Mouse (Mus musculus) frontal cortex, adult (tissue): Measurements from ENCODE around the gene Pik3r6.

ENCODE experiments used
- ATAC-seq: cut with Nextera tagmentation; 2 replicates; pipeline ENCODE4 v1.9.2; 2017; ENCODE audit warnings: mild to moderate bottlenecking, moderate library complexity, mixed read lengths; ENCODE audit not compliant: low TSS enrichment

The Pik3r6 gene

DNA sequence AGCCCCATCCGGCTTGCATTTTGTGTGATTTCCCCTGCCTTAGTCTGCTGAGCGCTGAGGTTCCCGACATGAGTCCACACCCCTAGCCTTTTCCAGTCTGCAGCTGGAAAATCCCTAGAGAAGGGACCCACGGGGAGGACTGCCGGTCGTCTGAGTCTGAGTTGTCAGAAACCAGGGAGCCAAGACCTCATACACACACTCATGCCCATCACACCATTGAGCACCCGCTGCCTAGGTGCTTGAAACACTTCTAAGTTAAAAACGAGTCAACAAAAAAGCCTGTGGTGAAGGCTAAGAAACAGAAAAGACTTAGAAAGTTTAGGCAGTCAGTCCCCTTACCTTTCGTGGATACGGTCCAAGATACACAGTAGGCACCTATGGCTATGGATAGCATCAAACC is 15.1 kb upstream of the Pik3r6 start:
- ATAC-seq, result no peak

DNA sequence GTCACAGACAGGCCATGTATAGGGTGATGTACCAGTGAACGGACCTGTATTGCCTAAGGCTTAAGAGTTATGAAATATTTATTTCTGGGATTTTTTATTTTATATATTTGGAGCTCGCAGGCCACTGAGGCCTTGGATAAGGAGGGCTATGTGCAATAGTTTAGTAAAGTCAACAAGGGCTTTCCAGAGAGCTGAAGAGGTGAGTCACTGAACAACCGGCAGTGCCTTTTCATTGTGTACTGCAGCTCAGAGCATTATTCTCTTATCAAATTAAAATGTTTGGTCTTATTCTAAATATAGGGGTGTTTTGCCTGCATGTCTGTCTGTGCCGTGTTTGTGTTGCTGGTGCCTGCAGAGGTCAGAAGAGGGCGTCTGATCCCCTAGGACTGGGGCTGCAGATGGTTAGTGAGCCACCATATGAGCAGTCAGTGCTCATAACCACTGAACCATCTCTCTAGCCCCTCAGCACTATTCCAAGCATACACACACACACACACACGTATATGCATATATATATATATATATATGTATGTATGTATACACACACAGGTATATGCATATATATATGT is 14.5 kb upstream of the Pik3r6 start:
- ATAC-seq, result no peak

DNA sequence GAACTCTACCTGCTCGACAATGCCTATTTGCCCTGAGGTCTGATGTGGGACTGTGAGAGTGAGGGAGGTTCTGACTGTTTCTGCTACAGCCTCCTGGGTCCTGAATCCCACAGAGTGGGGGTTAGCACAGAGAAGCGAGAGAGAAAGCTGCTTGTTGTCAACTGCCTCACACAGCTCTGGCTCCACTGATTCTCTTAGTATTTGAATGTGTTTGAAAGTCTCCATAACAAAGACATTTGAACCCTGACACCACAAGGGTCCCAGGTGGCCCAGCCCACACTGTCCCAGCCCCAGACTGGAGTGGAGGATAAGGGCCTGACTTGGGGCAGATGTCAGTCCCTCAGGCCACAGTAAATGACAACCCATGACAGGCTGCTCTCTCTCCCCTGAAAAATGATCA is 13.6 kb upstream of the Pik3r6 start:
- ATAC-seq, result no peak

DNA sequence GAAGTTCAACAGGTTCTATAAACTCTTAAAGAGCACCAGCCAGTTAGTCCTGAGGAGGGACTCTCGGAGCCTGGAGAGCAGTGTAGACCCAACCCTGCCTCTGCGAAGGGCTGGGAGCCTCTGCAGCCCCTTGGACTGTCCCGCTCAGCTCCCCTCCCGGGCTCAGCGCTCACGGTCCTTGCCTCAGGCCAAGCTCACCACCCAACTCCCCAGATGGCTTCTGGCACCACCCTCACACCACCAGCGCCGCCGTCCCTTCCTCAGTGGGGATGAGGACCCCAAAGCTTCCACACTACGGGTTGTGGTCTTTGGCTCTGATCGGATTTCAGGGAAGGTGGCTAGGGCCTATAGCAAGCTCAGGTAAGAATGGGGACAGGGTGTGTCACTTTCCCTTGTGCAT is 10.2 kb upstream of the Pik3r6 start:
- ATAC-seq, result no peak

DNA sequence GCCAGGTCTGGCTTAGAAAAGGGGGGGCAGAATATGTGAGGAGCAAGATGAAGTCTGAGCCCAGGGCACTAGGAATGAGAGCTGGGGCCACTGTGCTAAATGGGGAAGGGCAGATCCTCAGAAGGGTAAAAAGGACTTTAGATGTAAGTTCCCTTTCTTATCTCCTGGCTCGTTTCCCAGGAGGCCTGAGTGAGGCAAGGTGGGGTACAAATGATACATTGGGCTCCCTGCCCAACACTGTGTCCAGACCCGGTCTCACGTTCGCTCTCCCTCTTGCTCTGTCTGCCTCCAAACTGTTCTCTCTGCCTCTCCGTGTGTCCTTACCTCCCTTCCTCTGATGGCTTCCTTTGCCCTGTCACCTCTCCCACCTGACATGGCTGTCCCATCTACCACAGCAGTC is 9.1 kb upstream of the Pik3r6 start:
- no peak for ATAC-seq

DNA sequence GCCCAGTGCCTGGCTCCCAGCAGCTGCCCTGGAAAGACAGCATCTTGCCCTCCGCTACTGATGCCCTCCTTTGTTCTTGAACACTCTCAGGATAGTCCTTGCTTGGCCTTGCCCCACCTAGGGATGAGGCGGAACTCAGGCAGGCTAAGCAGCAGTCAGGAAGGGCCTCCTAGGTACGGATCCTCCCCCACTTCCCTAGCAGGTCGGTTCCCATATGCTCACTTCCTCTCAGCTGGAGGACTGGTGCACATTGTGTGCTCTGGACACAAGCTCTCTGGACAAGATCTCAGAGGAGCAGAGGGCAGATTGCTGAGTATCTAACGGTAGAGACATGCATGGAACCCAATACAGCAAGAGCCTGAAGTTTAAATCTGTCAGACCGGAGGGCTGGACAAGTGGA is 5.7 kb upstream of the Pik3r6 start:
- no peak for ATAC-seq

DNA sequence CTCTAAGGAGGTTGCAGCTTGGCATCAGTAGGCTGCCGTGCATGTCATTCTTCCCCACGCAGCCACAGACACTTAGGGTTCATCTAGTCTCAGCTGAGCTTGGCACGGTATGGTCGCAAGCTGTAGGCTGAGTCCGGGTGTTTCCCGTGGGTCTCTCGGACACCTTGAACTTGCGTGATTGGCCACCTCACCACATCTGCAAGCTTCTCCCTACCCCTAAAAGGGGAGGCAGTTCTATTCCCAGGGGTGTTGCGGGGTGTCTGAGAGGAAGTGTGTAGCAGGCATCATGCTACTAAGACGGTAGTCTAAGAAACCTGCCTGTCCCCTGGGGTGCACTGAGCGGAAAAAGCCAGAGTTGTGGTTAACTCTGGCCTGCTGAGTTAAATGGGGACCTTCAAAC is 4.3 kb upstream of the Pik3r6 start:
- ATAC-seq, result no peak

DNA sequence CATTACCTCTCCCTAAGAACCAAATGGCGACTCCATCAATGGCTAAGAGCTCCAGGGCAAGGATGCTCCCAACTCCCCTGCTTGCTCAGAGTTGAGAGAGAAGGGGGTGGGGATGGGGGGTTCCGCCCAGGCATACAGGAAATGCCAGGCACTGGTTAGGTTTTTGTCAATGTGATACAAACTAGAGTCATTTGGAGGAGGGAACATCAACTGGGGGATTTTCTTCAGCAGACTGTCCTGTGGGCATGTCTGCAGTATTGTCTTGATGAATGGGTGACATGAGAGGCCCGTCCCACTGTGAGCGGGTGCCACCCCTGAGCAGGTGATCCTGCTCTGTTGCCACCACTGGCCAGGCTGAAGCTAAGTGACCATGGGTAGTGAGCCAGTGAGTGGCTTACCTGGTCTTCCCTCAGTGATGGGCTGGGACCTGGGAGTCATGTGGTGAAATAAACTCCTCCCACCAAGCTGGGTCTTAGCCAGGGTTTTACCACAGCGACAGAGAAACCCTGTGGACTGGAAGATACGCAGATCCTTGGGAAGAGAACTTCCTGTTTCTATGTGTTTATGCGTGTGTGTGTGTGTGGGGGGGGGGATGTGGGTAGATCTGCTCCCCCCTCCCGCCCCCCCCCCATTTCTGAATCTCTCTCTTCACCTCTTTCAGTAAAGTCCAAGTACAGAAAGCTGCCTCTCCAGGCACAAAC is 3.7 kb upstream of the Pik3r6 start:
- no peak for ATAC-seq

DNA sequence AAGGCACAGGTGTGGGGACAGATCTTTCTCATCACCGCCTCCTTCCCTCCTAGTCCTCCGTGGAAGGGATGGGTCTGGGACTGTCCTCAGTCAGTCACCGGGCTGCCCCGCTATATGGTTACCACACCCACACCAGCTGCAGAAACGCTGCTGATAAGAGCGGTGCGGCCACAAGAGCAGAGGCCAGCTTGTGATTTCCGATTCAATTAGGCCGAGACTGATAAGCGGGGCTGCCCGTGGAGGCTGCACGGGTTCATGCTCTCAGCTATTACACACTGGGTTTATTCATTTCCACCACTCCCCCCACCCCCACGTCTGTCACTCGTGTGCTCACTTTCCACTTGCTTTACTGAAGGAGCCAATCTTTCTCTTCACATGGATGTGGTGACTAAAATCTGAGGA is 1.9 kb upstream of the Pik3r6 start:
- no peak for ATAC-seq

DNA sequence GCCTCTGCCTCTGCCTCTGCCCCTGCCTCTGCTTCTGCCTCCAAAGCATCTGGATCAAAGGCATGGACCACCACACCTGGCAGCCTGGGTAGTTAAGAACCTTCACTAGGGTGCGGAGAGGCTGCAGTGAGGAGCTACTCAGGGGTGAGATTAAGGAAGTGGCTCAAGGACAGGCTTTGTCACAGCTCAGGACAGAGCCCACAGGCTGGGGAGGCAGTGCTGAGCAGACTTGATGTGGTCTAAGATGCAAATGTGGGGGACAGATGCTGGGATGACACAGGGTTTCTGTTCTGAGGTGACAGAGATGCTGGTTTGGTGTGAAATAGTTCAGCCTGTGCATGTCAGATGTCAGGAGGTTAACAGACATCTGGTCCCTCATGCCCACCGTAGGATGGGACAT is 411 bp upstream of the Pik3r6 start:
- no peak for ATAC-seq

DNA sequence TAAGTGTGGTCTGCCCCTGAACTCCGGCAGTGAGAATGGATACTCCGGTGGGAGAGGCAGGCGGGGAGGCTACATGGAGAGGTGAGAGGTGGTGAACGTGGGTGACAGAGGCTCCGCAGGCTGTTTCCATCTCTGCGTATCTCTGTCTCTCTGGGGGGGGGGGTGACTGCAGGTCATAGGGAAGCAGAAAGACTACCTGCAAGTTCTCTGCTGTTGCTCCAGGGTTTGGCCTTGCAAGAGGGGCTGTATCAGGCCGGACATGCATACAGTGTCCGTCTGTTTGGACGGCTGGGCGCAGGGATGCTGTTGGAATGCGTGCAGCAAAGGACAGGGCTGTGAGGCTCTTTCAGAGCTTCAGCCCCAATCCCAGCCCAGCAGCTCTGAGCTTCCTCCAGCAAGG is 2.1 kb downstream of the Pik3r6 start:
- ATAC-seq, result no peak

DNA sequence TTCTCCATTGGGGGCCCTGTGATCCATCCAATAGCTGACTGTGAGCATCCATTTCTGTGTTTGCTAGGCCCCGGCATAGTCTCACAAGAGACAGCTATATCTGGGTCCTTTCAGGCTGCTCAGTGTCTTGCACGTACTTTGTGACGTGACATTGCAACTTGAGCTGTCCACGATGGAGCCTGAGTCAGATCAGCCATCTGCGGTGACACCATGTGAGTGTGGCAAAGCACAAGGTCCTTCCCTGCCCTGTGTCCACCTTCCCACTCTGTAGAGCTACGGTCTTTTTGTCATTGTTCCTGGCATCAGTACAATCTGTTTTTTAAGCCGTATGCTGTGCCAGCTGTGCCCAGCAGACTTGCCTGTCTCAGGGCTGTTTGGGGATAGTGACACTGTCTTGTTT is 4.4 kb downstream of the Pik3r6 start:
- ATAC-seq, result no peak

DNA sequence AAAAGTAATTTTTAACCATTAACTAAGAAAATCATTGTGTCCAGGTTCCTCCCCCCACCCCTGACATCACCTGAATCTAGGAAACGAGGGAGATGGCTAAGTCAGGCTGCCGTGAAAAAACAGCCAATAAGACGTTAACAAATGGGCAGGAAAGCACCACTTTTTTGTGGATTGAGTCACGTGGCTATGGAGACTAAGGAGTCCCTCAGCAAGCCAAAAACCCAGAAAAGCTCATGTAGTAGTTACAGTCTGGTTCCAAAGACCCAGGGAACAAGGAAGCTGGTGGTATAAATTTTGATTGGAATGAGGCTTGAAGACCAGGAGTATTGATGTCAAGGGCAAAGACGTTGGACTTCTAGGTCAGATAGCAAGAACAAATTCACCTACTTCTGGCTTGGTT is 5.8 kb downstream of the Pik3r6 start:
- no peak for ATAC-seq

DNA sequence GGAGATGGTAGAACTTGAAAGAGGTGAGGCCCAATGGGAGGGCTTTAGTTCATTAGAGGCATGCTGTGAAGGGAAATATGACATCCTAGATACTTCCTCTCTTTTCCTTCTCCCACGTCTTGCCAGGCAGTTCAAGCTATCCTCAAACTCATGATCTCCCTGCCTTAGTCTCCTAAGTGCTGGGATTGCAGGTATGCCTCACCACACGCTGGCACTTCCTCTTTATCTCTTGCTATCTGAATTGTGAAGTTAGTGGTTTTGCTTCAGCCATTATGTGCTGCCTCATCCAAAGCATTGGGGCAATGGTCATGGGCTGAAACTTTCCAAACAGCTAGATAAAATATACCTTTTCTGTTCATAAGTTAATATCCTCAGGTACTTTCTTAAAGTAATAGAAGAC is 6.4 kb downstream of the Pik3r6 start:
- ATAC-seq, result no peak

DNA sequence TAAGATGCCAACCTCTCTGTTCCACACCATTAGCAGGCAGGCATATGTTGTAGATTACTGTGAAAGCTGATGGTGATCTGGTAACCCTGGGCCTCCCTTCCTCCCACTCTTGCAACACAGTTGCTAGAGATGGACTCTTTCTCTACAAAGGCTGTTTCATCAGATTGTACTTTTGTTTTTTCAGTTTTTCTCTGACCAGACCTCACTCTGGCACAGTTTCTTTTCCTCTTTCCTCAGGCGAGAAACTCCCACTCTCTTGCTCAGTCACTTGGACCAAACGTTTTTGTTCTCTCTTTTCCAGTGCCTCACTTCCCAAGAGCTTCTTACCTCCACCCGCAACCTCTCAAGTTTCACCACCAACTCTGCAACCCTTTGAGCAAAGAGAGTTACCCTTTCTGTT is 11.2 kb downstream of the Pik3r6 start:
- ATAC-seq, result peak; percentile 70; the same call in 1 of the 2 replicates

DNA sequence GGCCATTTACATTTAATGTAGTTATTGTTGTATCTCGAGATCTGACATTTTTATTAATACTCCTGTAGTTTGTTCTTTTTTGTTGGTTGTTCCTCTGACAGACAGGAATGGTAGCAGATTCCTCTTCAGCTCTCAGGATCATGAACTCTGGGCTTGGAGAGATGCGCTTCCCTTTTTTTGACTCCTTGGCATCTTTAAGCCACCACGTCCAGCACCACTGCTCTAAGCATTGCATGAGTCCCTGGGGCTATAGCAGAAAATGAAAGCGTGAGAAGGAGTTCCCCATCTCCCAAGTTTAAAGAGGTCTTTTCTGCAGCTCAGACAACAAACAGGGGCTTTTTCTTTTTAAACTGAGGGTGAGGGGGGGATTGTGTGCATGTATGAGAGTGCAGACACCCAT is 16.5 kb downstream of the Pik3r6 start:
- ATAC-seq, result no peak

DNA sequence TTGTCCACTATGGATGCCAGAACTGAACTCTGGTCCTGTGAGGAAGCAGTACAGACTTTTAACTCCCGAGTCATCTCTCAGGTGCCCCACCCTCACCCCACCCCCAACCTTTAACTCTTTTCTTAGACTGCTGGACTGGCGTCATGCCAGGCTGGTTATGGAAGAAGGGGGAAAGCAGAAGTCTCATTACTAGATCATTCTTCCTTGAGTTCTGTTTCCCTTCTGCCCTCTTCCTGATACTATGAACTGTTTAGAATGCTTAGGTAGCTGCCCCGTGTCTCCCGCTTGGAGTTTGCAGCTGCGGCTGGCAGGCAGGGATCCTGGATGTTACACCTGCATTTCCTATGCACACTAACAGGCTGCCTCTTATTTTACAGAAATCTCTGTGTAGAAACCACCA is 17.0 kb downstream of the Pik3r6 start:
- ATAC-seq, result no peak

DNA sequence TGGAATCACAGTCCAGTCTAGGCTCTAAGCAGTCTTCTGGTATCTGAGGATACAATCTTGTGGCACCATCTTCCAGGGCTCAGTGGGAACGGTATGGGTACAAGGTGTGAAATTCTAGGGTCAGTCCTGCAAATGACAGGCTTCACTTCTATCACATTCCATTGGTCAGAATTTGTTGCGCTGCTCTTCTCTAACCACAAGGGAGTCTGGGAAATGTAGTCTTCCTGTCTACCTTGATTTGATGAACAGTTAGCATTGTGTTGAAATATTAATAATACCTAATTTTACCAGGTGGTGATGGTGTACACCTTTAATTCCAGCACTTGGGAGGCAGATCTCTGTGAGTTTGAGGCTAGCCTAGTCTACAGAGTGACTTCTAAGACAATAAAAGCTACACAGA is 17.6 kb downstream of the Pik3r6 start:
- ATAC-seq, result no peak

DNA sequence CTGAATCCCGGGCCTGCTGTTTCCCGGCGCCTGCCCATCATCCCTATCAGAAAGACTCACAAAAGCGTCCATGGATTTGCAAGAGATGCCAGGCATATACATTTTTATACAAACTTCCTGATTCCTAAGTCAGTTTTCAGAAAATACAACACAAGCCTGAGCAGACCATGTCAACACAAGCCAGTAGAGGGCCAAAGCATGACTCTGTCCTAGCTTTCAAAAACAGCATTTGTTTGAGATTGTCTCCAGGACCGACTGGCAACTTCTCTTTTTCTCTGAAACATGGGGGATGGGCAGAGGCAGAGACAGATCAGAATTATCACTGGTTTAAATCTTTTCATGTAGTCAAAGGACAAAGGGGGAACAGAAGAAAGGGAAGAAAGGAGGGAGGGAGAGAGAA is 18.5 kb downstream of the Pik3r6 start:
- ATAC-seq, result no peak

DNA sequence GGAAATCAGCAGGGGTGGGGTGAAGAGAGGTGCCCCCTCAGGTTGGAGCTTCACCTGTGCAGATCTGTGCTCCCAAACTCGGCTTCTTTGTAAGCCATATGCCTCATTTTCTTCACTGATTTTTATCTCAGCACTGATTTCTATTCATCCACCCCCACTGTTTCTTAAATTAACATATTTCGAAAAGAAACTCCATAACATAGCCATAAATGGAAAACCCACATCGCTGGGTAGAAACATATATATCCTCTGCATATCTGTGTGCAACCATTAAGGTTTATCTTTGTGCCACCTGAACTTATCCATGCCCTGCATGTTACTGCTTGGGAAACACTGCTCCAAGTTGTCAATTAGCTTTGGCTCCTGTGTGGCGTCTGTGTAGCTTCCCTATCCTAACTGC is 23.6 kb downstream of the Pik3r6 start:
- peak; percentile 64 for ATAC-seq

DNA sequence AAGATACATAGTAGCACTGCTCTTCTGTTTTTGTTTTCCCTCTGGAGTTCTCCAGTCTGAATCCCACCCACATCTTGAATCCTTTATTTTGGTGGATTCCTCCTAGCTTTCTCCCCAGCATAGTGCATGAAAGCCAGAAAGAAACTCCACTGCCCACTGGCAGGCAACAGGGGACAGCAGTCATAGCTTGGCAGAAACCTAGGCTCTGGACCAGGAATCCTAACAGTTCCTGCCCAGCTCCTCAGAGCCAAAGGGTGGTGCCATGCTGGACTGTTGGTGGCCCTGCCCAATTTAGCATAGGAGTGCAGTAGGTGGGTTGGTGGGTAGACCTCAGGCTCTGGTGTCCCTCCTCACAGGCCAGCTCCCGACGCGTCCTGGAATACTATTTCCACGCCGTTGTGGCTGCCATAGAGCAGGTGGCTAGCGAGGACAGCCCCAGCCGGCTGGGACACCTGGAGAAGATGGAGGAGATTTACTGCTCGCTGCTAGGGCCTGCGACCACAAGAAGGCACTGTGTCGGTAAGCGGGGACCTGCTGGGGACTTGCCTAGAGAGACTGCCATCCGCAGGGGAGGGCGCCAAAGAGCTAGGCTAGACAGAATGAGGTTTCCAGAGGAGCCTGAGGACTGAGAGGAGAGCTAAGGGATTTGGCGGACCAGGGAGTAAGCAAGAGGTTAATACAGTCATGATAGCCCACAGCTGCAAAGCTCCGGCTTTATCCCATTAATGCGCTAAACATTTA is 28.4 kb downstream of the Pik3r6 start:
- ATAC-seq, result peak; percentile 81

DNA sequence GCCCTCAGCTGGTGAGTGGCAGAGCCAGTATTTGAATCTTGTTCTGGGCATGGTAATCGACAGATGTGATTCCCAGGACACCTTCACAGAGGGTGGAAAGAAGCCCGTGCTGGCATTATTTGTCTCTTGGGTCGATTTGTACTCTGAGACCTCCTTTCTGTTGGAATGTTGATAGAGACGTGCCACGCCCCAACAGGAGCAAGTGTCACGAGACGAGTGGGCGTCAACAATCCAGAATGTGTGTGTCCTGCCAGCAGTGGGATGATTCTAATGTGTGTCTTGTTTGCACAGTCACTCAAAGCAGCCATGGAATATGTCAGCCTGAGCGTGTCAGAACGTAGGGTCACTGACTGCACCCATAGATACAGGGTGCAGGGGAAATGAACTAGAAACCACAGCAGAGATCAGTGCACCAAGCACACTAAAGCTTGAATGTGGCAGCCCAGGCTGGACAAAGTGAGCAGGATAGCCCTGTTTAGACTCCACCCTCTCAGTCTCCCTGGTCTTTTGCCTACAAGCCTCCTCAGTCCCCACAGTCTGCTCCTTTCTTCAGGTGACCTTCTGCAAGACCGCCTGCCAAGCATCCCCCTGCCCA is 29.2 kb downstream of the Pik3r6 start:
- no peak for ATAC-seq

DNA sequence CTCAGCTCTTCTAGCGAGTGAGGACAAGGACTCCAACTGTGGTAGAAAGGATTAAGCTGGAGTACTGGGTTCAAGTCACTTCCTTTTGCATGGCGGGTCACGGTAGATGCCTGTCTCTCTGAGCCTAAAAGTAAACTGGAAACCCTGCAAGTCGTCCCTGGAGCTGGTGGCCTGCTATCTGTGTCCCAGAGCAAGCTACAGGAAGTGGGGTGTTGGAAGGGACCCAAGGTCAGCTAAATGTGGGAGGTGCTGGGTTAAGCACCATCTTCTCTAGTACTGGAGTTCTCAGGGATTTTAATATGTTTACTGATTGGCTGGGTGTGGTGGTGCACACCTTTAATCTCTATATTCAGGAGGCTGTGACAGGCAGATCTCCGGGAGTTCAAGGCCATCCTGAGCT is 30.0 kb downstream of the Pik3r6 start:
- no peak for ATAC-seq
